Mouse (Mus musculus): ENCODE measurements around the gene Tpcn1.

Tpcn1 gene

DNA sequence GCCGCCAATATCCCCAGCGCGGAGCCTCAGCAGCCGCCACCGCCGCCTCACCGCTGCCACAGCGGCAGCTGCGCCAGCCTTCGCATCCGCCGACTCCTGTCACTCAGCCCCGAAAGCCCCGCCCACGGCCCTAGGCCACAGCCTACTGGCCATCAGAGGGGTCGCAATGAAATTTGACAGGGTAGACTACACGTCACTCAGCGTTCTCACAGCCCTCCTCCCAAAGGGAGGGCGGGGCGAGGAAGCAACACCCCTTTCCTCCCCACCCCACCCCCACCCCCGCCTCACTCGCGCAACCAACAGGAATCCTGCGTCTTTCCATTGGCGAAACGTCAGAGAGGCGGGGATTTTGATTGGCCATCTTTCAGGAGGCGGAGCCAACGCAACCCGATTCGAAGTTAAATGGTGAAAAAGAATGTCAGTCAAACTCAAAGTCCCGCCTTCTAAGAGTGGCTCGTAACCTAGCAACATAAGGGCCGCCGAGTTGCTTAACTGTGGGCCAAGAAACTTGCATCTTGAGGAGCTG, at the start of gene Tpcn1, which contains the start of gene Iqcd:
Tpcn1 (minus strand) TSS at position 105 of the 526 bp plus-strand sequence.
Iqcd (plus strand) TSS at position 448 of the 526 bp plus-strand sequence.
- peak; percentile 99 to 100 for DNase-seq

GRCm38 (mm10) chr5:120635633-120636032, 47.2 kb upstream of the Tpcn1 start:
- DNase-seq = no peak

GRCm38 (mm10) chr5:120634860-120635259, 46.4 kb upstream of the Tpcn1 start:
- DNase-seq = no peak

DNA sequence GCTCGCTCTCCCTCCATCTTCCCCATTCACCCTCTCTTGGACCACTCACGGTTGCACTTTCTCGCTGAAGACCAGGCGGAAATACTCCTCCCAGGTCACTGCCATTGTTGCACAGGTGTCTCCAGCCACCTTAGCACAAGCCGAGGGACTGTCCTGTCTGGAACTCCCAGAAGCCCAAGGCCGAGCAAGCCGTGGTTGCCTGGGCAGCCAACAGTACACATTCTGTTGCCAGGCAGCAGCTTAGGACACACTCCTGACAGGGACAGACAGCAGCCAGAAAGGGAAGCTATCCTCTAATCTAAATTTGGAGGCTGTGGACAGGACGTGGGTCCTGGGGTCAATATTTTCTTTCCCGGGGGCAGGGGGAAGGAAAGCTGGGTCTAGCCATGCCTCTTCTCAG, 45.7 kb upstream of the Tpcn1 start, which contains the start of gene Cfap73:
Cfap73 (minus strand) TSS at position 105 of the 400 bp plus-strand sequence.
- DNase-seq = no peak

DNA sequence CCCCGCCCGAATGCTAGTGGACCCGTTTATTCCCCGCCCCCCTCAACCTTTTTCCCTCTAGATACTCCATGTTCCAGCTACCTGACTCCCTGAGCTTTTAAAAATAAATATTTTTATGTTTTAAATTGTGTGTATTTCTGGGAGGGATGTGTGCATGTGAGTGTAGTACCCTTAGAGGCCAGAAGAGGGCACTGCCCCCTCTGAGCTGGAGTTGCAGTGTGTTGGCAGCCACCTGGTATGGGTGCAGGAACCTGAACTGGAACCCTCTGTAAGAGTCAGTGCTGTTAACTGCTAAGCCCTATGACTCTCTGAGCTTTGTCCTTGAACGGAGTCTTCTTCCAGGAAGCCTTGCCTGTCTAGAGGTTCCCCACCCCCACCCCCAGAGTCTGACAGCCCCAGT, 43.4 kb upstream of the Tpcn1 start:
- no peak for DNase-seq

DNA sequence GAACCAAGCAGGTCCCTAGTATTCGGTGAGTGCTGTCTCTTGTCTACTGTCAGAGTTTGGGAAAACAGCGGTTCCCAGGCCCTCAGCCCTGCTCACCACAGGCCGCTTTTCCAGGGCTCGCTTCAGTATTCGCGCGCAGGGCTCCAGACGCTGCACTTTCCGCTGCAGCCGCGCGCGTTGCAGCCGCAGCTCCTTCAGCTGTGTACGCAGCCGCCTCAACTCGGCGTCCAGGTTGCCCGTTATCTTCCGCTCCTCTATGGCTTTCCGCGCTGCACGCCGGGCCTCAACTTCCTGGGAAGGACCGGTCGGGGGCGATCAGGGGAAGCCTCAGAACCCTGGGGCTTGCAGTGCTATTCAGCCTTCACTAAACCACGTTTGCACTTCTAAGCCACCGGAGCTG, 42.7 kb upstream of the Tpcn1 start:
- DNase-seq = no peak

GRCm38 (mm10) chr5:120628624-120629023, 40.2 kb upstream of the Tpcn1 start:
- peak in 1 of 2 experiments; percentile 45 for DNase-seq

DNA sequence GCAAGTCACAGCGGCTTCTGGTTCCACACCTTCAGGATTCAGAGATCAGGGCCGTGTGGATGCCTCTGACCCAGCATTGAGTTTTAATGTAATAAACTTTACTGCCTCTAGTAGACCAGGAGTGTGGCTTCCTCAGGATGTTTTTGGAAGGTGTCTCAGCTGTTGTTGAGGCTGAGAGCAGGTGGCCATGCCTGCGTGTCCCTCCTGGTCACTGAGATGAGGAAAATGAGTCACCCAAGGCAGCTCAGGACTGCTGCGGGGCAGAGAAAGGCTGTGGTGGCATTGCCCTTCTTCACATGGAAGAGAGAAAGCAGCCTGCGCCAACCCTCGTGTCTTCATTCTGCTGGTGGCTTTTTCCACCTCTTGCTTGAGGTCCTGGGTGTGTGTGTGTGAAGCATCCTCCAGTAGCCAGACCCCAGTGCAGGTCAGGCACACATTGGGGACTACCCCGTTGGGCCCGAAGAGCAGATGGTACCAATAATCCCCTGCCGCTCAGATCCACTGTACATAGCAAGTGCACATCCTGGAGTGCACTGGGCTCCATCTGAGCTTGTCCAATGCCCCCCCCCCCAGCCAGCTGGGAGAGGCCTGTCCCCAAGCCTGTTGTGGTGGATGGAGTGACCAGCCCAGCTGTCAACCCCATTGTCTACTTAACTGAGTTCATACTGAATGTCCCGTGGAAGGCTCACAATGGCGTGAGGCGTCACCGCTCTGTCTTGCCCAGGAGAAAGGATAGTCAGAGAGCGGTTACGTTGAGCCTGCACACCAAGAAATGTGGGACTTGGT, 39.2 kb upstream of the Tpcn1 start:
- no peak for DNase-seq

GRCm38 (mm10) chr5:120626399-120626798, 37.9 kb upstream of the Tpcn1 start:
- peak in 1 of 2 experiments; percentile 62 for DNase-seq

DNA sequence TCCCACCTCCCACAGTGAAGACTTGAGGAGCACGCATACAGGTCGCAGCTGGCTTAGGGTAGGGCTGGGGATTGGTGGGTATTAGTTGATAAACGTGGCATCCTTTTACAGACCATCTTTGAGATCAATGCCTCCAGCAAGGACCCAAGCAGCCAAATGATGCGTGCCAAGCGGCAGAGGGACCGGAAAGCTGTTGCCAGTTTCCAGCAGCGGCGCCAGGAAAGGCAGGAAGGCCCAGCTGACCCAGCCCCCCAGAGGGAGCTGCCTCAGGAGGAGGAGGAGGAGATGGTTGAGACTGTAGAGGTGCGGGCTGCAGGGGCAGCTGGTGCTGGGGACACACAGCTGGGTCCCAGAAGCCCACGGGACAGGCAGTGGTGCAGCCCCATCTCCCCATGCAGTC, 36.0 kb upstream of the Tpcn1 start:
- no peak for DNase-seq

GRCm38 (mm10) chr5:120622198-120622851, 33.9 kb upstream of the Tpcn1 start:
- peak; percentile 41 to 58 for DNase-seq

DNA sequence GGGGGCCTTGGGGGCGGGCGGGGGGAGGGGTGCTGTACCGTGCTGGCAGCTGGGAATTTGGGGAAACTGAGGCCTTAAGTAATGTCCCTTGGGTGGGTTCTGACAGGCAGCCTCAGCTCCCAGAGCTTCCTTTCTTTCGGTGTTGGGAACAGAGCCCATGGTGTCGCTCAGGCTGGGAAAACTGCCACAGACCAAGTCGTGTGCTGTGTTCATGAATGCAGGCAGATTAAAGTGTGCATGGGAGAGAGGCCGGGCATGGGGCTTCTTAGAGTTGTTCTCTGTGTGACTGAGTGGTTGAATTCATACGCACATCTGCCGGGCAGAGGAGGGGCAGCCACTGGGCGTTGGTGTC, 33.3 kb upstream of the Tpcn1 start:
- no peak for DNase-seq

DNA sequence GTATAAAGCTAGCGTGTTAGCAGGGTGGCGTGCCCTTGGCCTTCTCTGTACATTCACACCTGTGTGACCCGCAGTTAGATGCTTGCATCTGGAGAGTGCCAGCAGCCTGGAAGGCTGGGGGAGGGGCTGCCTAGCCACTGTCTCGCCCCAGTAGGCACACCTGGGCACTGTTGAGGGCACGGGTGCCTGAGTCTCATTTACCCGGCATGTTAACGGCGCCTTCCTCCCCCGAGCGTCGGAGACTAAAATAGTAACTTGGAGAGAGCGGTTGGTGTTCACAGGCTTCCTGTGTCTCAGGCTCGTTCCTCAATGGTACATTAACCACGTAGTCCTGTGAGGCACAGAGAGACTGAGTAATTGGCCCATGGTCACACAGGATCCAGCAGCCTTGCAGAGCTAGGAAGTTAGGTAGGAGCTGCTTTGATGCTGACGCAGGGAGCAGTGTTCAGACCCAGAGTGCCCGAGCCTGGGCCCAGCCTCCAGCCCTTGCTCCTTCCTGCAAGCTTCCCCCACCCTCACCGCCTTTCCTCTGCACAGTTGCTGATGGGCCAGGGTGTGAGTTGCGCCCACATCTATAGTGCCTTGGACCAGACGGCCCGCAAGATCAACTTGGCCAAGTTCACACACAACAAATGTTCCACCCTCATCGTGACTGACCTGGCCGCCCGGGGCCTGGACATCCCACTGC, 32.7 kb upstream of the Tpcn1 start:
- DNase-seq = peak; percentile 58 to 71

GRCm38 (mm10) chr5:120620375-120621077, 32.1 kb upstream of the Tpcn1 start:
- peak; percentile 64 to 88 for DNase-seq

DNA sequence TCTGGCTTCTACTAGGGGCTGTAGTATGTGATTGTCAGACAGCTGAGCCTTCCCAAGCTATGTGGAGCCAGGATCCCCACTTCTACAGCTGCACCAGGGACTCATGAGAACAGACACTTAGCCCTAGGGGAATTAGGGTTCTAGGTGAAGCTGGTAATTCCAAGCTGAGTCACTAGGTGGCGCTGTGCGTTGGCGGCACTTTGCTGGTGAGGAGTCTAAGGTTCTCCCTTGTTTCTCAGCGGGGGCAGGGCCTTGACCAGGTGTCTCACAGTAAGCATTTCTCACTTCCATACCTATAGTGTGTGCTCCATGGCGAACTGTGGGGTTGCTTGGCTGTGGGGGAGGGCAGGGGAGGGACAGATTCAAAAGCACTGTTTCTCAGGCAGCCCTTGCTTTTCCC, 30.7 kb upstream of the Tpcn1 start:
- peak; percentile 51 to 85 for DNase-seq

DNA sequence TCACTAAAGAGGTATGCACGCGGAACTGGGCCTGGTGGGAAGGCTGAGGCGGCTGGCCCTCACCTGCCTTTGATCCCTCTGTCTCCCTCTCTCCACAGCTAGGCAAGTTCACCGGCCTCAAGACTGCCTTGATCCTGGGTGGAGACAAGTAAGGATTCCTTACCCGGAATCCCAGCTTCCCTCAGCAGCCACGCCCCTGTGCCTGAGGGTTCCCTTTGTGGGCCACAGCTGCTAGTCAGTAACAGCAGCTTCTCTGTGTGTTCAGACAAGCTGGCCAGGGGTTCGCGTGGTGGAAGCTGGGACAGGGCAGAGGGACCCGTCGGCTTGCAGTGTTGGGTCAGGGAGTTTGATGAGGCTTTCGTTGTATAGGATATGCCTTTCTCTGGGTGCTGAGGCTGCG, 30.3 kb upstream of the Tpcn1 start:
- DNase-seq = no peak

GRCm38 (mm10) chr5:120615903-120616302, 27.4 kb upstream of the Tpcn1 start:
- DNase-seq = peak in 1 of 2 experiments; percentile 62

DNA sequence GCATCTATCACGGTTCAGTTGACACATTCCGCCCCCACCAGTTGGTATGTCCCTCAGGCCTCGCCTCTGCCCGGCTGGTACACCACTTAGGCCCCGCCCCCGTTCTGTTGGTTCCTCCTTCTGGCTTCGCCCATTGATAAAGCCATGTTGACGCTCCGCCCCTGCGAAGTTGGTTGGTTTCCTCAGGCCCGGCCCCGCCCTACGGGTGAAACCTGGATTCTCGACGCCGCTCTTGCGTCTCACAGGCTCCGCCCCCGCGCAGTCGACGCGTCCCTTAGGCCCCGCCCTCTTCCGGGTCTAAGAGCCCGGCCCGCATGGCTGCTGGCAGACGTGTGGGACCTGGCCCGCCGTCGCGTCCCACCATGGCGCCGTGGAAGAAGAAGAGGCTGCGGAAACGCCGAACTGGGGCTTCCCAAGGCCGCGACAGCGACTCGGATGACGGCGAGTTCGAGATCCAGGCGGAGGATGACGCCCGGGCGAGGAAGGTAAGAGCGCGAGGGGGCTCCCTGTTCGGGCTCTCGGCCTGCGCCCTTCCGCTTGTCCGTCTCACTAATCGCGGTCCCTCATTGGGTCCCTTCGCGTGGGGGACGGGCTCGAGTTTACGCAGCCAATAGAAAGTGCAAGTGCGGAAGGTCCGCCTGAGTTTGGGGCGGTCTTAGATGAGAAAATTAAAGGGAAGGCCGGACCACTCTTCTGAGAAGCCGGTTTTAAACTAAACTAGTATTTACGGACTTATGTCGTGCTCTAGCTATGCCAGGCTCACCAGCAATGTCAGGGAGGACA, 24.5 kb upstream of the Tpcn1 start:
- DNase-seq = peak; percentile 100

GRCm38 (mm10) chr5:120612442-120612821, 24.0 kb upstream of the Tpcn1 start, which contains the start of the genes Rita1 and Ddx54:
Gene Rita1, minus strand, starts transcription at chr5:120612589.
Gene Ddx54, plus strand, starts transcription at chr5:120612739.
- DNase-seq = peak; percentile 98 to 99

- DNase-seq = no peak
Measured at GRCm38 (mm10) chr5:120611416-120611815, 22.9 kb upstream of the Tpcn1 start.

DNA sequence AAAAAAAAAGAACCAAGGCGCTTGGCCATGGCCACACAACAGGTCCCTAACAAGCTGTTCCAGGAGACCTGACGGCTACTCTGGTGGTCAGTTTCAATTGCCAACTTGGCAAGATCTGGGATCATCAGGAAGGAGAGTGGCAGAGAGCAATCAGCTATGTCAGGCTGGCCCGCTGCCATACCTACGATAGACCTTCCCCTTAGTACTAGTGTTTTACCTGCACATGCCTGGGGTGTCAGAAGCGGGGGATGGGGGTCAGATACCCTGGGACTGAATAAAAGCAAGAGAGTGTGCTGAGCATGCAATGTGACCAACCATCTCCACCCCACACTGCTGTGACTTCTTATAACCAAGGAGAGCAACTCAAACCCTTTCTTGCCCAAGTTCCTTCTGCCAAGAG, 22.4 kb upstream of the Tpcn1 start:
- peak; percentile 62 to 70 for DNase-seq
